Mouse (Mus musculus) heart, postnatal 0 days (tissue): ENCODE results near the gene Irf2bp1.
A peak's percentile ranks its signal among the peaks of the same experiment; 100 is the strongest.

Experiments used
- CTCF ChIP-seq: IDR thresholded peaks from 2 replicates; pipeline ENCODE4 v1.5.1; 2016; ENCODE audit warnings: antibody characterized with exemption, control low read depth, low read depth
- EP300 ChIP-seq: IDR thresholded peaks from 2 replicates; pipeline ENCODE4 v1.6.1; 2016; ENCODE audit warnings: antibody characterized with exemption, low read depth

GRCm38 (mm10) chr7:19012025-19012621, 8.3 kb downstream of the Irf2bp1 start:
- TF ChIP-seq EP300 (0 out of 2 replicates have a peak, but pooled peaks have one; percentile 19), CTCF (no peak)
